Mouse (Mus musculus) liver, embryonic 16.5 days (tissue): Measurements from ENCODE around the gene Plcl1. TPM values are rescaled to one million over a fixed set of nuclear protein-coding genes. Genes with fewer than 3 reads are reported as not detected.
"Not testable (repeated sequence)": the region's sequence is repeated elsewhere in the genome, so short reads cannot be mapped to it uniquely, and the experiment has no call there.

Experiments used
- ATAC-seq: fragments of 200-750 bp; cut with Nextera tagmentation; 2 replicates; pipeline ENCODE4 v1.8.0; 2017; ENCODE audit warnings: low read depth, mild to moderate bottlenecking, moderate number of reproducible peaks, moderate library complexity
- H3K27ac ChIP-seq: fragments of 300-500 bp; sonication (generic); 2 replicates; pipeline ENCODE4 v1.5.1; 2014; ENCODE audit warnings: mild to moderate bottlenecking, low read length
- H3K27me3 ChIP-seq: fragments of 300-500 bp; sonication (generic); 2 replicates; pipeline ENCODE4 v1.6.1; 2014; ENCODE audit warnings: low read depth, low read length, mixed read lengths; ENCODE audit not compliant: control insufficient read depth, insufficient read depth
- H3K36me3 ChIP-seq: fragments of 300-500 bp; sonication (generic); 2 replicates; pipeline ENCODE4 v1.6.1; 2014; ENCODE audit warnings: mild to moderate bottlenecking; ENCODE audit not compliant: control insufficient read depth, insufficient read depth
- H3K4me1 ChIP-seq: fragments of 300-500 bp; sonication (generic); 2 replicates; pipeline ENCODE4 v1.6.1; 2014; ENCODE audit warnings: low read depth, low read length, mixed read lengths; ENCODE audit not compliant: control insufficient read depth
- H3K4me2 ChIP-seq: fragments of 300-500 bp; sonication (generic); 2 replicates; pipeline ENCODE4 v1.6.1; 2014; ENCODE audit warnings: low read depth, low read length, mixed read lengths
- H3K4me3 ChIP-seq: fragments of 300-500 bp; sonication (generic); 2 replicates; pipeline ENCODE4 v1.5.1; 2014; ENCODE audit warnings: low read depth, mild to moderate bottlenecking, low read length
- H3K9ac ChIP-seq: fragments of 300-500 bp; sonication (generic); 2 replicates; pipeline ENCODE4 v1.6.1; 2014; ENCODE audit warnings: low read depth, low read length
- H3K9me3 ChIP-seq: fragments of 300-500 bp; sonication (generic); replicated peaks from 2 replicates; pipeline ENCODE4 v1.6.1; 2016; ENCODE audit warnings: low read length; ENCODE audit not compliant: control insufficient read depth
- WGBS: fragments of 180-500 bp; shearing (Covaris S2); extraction: QIAGEN DNeasy Blood & Tissue Kit; methylation state at CpG from one replicate; pipeline ENCODE4 v1.1.7; 2014; ENCODE audit not compliant: insufficient replicate concordance; 5-methylcytosine and 5-hydroxymethylcytosine counted together
- polyA plus RNA-seq: library from polyadenylated mRNA; unstranded; fragments of >200 nt; fragmentation: Nextera tagmentation; extraction: Ambion mirVana; gene quantifications from 2 replicates; pipeline ENCODE4 v1.2.1, GENCODE M21; 2015

Gene Plcl1
- polyA plus RNA-seq, 1 experiment from 2014 or later = 0.17 TPM

DNA sequence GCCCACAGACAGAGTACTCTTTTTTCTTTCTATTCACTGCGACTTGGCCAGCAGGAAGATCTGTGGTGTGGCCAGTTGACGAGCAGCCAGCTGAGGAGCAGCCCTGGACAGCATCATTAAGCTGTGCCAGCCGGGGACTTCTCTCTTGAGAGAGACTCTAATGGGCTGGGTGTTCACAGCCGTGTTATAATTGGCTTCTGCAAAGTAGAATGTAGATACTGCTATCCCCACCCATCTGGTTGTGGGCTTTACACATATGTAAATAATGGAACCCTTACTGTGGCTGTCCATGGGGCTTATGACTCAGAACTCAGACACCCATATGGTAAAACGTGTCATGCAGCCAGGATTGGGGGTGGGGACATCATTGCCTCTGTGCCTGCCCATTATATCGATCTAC, 83.6 kb downstream of the Plcl1 start:
- Histone ChIP-seq H3K27ac (no peak overlapping the region), H3K9me3 (no peaks in the 10 kb centered on the region), H3K27me3 (no peaks in the 10 kb centered on the region), H3K4me1 (no peaks in the 10 kb centered on the region), H3K4me2 (no peak overlapping the region), H3K36me3 (no peaks in the 10 kb centered on the region), H3K9ac (no peak overlapping the region), H3K4me3 (no peak overlapping the region)
- ATAC-seq = no peak
- WGBS = 40% methylated on average over 6 of the region's 6 CpGs

DNA sequence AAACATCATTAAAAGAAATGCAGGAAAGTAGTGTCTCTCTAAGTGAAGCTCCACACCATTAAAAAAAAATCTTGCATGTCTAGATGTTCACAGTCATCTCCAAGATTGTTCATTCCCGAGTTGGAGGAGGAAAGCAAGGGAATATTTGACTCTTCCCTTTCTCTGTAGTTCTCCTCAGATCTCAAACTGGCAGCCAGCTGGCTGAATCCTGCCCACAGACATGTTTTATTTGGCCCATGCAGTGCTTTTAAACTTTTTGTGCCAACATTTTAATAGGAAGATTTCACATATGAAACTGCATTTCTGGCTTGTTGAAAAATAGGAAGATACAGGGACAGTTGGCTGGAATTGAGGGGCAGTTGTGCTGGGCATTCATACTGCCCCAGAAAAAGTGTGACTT, 94.2 kb downstream of the Plcl1 start:
- 22% methylated on average over 1 of the region's 1 CpGs for WGBS
- no peak for ATAC-seq
- Histone ChIP-seq H3K27ac (no peak overlapping the region), H3K27me3 (no peaks in the 10 kb centered on the region), H3K36me3 (no peaks in the 10 kb centered on the region), H3K9me3 (no peaks in the 10 kb centered on the region), H3K4me3 (no peak overlapping the region), H3K4me2 (no peak overlapping the region), H3K9ac (no peak overlapping the region), H3K4me1 (no peaks in the 10 kb centered on the region)

DNA sequence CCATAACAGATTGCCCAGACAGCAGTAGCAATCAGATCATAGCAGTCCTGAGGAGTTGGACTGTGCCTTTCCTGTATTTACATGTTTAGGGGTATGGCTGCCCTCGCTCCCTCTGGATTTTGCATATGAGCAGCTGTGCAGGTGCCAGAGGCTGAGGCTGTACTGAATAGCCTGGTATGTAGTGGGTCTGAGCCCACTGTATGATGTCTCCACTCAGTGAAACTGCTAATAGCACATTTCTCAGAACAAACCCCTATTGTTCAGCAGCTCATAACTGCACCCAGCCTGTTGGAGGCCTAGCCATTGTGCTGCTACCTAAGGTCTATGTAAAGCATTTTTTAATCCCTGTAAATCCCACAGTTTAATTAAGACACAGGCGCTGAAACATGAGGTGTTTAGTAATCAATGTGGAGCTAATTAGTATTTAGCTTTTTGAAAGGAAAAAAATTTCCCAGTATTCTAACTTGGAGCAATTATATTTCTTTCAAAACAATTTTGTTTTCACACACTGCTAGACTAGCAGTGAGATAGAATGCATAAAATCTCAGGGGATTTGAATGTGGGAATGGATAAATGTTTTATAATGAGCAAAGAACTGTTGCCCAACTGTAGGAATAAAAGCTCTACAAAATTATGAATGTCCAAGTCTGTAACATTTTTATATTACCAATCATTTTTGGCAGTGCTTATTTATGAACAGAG, 95.4 kb downstream of the Plcl1 start:
- ATAC-seq = no peak
- Histone ChIP-seq H3K9me3 (no peaks in the 10 kb centered on the region), H3K27ac (no peak overlapping the region), H3K36me3 (no peaks in the 10 kb centered on the region), H3K27me3 (no peaks in the 10 kb centered on the region), H3K4me3 (no peak overlapping the region), H3K4me2 (no peak overlapping the region), H3K4me1 (no peaks in the 10 kb centered on the region), H3K9ac (no peak overlapping the region)
- WGBS = 54% methylated on average over 2 of the region's 2 CpGs

DNA sequence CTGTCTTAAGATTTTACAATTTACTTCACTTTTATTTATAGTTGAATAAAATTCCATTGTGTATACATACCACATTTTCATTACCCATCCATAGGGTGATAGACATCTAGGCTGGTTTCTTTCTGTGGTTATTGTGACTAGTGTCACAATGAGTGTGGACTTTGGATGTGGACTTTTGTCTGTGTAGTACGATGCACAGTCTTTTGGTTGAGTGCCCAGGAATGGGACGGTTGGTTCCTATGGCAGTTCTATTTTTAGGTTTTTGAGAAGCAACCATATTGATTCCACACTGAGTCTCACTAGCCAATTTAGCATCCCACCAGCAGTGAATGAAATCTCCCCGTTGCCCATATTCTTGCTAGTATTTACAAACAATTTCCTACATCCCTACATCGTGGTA, 100.1 kb downstream of the Plcl1 start:
- H3K4me1 ChIP-seq = no peaks in the 10 kb centered on the region
- ATAC-seq = no peak
- no peaks in the 10 kb centered on the region for H3K9me3 ChIP-seq
- H3K4me2 ChIP-seq = no peak overlapping the region
- 57% methylated on average over 4 of the region's 4 CpGs for WGBS
- no peak overlapping the region for H3K9ac ChIP-seq
- H3K4me3 ChIP-seq = no peak overlapping the region
- H3K27me3 ChIP-seq = no peaks in the 10 kb centered on the region
- no peak overlapping the region for H3K27ac ChIP-seq
- no peaks in the 10 kb centered on the region for H3K36me3 ChIP-seq

DNA sequence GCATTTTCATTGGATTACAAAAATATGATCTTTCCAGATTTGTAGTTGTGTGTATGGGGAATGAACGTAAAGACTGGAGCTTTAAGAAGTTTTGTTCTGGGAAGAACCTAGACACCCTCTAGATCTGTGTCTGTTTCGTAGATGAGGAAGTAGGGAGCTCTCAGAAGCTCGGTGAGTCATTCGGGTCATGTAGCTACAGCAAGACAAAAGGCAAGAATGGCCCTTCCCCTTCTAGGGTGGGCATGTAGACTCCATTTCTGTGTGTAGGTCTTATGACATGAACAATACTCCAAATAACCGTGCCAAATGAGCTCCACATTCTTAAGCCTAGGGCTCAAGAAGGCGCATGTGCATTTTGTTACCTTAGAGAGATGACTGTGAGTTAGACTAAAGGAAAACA, 101.3 kb downstream of the Plcl1 start:
- Histone ChIP-seq H3K9ac (no peak overlapping the region), H3K27ac (no peak overlapping the region), H3K4me2 (no peak overlapping the region), H3K4me3 (no peak overlapping the region), H3K4me1 (no peaks in the 10 kb centered on the region), H3K36me3 (no peaks in the 10 kb centered on the region), H3K9me3 (no peaks in the 10 kb centered on the region), H3K27me3 (no peaks in the 10 kb centered on the region)
- ATAC-seq = no peak
- 38% methylated on average over 6 of the region's 6 CpGs for WGBS

DNA sequence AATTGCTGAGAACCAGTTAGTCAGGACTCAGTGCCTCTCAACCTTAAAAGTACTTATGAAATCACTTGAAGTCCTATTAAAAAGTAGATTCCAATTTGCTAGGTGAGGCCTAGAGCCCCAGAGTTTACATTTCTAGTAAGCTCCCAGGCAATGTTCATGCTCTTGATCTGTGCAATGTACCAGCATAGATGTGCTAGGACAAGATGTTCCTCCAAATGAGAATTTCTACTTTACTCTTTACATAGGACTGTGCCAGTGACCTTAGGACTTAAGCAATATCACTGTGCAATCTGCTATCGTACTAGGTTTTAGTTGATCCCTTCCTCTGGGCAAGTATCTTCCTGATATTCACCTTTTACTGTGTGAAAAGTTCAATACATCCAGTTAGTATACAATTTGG, 103.9 kb downstream of the Plcl1 start:
- 74% methylated on average over 1 of the region's 1 CpGs for WGBS
- H3K27ac ChIP-seq = no peak overlapping the region
- no peak for ATAC-seq
- no peaks in the 10 kb centered on the region for H3K36me3 ChIP-seq
- no peak overlapping the region for H3K9ac ChIP-seq
- no peaks in the 10 kb centered on the region for H3K27me3 ChIP-seq
- no peaks in the 10 kb centered on the region for H3K4me1 ChIP-seq
- no peak overlapping the region for H3K4me2 ChIP-seq
- H3K4me3 ChIP-seq = no peak overlapping the region
- H3K9me3 ChIP-seq = no peaks in the 10 kb centered on the region

DNA sequence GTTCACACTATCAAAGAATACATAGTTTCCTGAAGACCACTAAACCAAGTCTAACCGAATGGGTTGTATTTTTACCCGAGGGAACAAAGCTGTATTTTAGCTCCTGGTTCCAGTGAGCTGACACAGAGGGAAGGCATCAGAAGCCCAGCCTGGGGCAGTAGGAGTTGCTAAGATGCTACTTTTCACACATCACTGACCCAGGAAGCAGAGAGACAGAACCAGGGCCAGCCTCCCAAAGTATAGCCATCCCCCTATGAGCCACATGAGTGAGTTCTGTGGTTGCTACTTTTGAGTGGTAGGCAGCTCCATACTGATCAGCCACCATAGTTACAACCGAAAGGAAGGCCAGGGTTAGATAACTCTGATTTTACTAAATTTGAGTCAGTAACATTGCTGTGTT, 106.4 kb downstream of the Plcl1 start:
- Histone ChIP-seq H3K4me1 (no peaks in the 10 kb centered on the region), H3K9me3 (no peaks in the 10 kb centered on the region)

DNA sequence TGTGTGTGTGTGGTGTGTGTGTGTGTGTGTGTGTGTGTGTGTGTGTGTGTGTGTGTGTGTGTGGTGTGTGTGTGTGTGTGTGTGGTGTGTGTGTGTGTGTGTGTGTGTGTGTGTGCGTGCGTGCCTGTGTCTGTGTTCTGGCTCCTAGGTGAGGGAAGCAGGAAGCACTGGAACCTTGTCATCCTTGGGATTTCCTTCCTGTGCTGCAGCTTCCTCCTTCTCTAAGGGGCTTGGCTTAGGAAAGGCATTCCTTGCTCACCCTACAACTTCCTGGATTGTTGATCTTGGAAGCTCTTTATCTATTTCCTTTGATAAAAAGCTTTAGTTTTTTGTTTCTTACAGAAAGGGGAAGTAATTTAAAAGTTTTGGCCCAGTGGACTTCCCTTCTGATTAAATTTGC, 107.1 kb downstream of the Plcl1 start:
- not testable (repeated sequence) for H3K4me1 ChIP-seq, ATAC-seq, H3K4me2 ChIP-seq, H3K4me3 ChIP-seq, H3K36me3 ChIP-seq, H3K27ac ChIP-seq, H3K9me3 ChIP-seq, H3K27me3 ChIP-seq, H3K9ac ChIP-seq
- WGBS = 40% methylated on average over 2 of the region's 2 CpGs

More for the DNA sequence above, 106.4 kb downstream of the Plcl1 start:
- WGBS = 48% methylated on average over 3 of the region's 3 CpGs
- no peak overlapping the region for H3K27ac ChIP-seq
- H3K4me3 ChIP-seq = no peak overlapping the region
- no peak overlapping the region for H3K4me2 ChIP-seq
- H3K36me3 ChIP-seq = no peaks in the 10 kb centered on the region
- no peak for ATAC-seq
- H3K9ac ChIP-seq = no peak overlapping the region
- H3K27me3 ChIP-seq = no peaks in the 10 kb centered on the region

DNA sequence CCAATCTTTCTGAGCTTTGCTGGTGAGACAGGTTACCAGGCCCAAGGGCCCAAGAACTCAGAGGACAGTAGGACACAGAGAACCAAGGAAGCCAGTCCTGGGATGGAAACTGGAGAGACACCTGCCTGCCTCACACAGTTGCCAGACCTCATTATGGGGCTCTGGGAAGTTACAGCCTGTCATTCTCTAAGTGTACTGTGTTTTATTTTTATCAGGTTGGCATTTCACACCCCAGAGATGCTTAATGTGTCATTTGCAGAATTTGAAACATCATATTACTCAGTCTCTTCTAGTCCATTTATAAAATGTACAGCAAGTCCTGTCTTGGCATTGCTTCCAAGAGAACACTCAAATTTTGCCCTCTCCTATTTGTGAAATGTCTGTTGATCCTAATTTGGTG, 111.5 kb downstream of the Plcl1 start:
- no peaks in the 10 kb centered on the region for H3K36me3 ChIP-seq
- no peak overlapping the region for H3K27ac ChIP-seq
- H3K4me1 ChIP-seq = no peaks in the 10 kb centered on the region
- H3K9ac ChIP-seq = no peak overlapping the region
- no peak overlapping the region for H3K4me3 ChIP-seq
- no peak overlapping the region for H3K4me2 ChIP-seq
- H3K27me3 ChIP-seq = no peaks in the 10 kb centered on the region
- no peak for ATAC-seq
- no peaks in the 10 kb centered on the region for H3K9me3 ChIP-seq
